Mouse (Mus musculus) adipocyte (in vitro differentiated cells): ENCODE measurements at regions not wholly inside any gene's neighbourhood (a gene's known extent, or its start where the extent isn't known, plus 50 kb on each side); places are given as distances from the start of the nearest gene placed in this dataset.

Source experiments
- DNase-seq: peaks from one replicate; pipeline ENCODE4 v3.0.0-alpha.2; 2016; ENCODE audit warnings: low spot score

- no peak for DNase-seq
Observed at GRCm38 (mm10) chr2:11416122-11416521, 137.8 kb downstream of the Pfkfb3 start.

DNA sequence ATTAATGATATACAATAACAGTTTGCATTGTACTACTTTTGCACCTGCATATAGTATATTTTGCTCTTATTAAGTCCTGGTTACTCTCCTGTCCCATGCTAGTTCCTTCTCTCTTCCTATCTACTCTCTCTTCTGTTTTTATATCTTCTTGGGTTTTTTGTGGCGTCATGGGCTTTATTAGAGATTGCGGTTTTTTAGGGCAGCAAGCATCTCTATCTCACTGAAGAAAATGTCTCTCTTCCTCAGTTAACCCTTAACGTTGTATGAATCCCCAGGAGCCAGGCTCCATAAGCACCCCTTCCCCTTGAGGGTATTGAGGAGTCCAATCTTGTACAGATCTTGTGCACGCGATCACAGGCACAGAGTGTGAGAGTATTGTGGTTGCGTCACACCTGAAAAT, 141.4 kb downstream of the Pfkfb3 start:
- DNase-seq, result no peak

DNA sequence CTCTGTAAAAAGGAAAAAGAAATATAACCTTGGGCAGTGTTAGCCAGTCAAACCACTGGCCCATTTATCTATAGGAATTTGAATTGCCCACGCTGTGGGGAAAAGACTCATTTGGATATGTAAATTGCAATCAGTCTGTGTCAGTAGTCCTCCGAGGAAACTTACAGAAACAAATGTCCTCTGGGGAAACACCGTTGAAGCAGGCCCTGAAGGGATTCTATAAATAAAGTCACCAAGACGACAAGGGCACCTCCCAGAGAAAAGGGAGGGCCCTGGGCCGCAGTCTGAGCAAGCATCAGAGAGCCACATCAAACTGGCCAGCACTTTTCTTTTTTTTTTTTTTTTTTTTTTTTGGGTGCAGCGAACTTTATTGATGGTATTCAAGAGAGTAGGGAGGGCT, 145.4 kb downstream of the Pfkfb3 start:
- no peak for DNase-seq

DNA sequence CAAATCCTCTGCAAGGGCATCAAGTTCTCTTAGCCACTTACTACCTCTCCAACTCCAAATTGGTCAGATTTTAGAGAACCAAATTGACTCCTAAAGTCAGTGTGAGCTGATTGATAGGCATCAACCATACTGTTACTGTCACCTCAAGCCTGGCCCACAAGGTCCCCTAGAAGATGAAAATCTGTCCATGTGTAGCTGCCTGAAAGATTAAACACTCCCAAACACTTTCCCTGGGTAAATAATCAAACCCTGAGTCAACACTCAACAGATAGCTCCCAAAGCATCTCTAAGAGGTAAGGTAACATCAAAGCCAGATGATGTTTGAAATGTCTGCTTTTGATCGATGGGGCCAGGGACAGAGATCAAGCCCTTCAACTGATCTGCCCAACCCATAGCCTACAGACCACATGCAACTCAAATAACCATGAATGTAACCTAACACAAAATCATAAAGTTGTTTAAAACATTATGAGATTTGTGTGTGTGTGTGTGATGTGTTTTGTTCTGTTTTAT, 147.7 kb downstream of the Pfkfb3 start:
- DNase-seq, result no peak

DNA sequence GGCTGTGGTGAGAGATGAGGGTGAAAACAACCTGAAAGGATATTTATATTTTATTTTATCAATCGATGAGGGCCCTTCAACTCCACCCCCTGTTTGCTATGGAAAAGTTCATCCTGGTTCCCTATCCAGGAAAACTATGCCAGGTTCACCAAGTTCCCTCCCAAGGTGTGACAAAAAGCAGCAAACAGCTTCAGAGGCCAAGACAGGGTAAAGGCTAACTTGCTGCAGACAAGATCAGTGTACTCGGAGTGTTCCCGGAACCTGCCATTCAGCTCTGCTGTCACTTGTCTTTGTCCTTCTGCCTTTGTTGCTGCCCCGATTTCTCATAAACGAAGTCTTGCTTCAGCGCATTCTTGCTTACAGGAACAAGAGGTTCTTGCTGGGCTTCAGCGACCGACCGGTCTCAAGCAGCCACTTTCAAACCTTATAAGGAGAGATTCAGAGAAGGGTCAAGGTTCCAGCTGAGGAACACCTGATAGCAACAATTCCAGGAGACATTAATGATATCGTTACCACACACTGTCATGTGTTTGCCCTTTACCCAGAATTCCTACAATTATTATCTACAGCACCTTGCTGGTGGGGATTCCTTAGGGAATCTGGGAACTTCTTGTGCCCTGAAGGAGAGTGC, 151.5 kb downstream of the Pfkfb3 start:
- DNase-seq, result no peak

GRCm38 (mm10) chr2:11399411-11399810, 154.5 kb downstream of the Pfkfb3 start:
- no peak for DNase-seq

GRCm38 (mm10) chr2:11398949-11399348, 154.9 kb downstream of the Pfkfb3 start:
- DNase-seq, result no peak

GRCm38 (mm10) chr2:11398391-11398790, 155.5 kb downstream of the Pfkfb3 start:
- no peak for DNase-seq

DNA sequence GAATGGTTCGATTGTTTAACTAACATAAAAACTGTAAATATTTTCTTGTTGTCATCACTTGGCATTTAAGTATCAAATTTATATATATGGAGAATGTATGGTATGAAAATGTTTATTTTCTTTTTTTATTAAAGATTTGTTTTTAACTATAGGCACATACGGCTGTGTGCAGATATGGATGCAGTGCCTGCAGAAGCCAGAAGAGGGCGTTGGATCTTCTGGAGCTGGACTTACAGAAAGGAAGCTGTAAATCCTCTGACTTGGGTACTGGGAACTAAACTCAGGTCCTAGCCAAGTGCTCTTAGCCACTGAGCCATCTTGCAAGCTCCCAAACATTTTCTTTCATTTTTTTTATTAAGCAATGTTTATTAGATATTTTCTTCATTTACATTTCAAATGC, 157.0 kb downstream of the Pfkfb3 start:
- no peak for DNase-seq

- no peak for DNase-seq
Observed at GRCm38 (mm10) chr2:11394675-11395349, 159.1 kb downstream of the Pfkfb3 start.

DNA sequence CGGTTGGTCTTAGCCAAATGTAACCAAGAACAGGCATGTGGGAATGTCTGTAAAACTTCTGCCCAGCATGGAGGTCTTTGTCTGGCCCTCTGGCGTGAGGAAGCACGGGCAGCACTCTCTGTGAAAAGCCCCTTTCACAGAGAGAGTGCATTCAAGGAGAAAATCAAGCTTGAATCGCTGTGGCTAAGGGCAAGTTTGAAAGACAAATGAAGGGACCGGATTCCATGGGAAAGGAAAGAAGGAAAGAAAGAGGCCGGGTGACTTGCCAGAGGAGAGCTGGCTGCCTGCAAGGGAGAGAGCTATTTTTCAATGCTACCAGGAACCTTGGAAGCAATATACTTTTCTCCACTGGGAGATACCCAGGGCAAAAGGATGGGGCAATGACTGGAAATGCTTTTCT, 162.2 kb downstream of the Pfkfb3 start:
- no peak for DNase-seq

- DNase-seq, result no peak
Observed at GRCm38 (mm10) chr2:11390667-11391334, 163.1 kb downstream of the Pfkfb3 start.

DNA sequence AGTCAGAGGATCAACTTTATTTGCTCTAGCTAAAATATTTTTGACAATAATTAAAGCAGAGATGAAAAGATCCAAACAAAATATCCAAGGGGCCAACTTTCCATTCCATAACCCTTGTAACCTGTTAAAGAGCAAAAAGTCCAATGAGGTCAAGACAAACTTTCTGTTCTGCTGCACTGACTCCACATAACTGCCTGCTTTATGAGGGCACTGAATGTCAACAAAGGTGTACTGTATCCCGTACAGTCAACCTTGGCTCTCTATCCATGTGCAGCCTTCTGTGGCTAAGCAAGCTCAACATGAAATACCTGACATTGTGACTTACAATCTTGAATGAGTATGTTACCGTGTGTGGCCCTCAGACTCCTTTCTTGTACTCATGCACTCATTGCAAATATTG, 166.3 kb downstream of the Pfkfb3 start:
- DNase-seq, result no peak

DNA sequence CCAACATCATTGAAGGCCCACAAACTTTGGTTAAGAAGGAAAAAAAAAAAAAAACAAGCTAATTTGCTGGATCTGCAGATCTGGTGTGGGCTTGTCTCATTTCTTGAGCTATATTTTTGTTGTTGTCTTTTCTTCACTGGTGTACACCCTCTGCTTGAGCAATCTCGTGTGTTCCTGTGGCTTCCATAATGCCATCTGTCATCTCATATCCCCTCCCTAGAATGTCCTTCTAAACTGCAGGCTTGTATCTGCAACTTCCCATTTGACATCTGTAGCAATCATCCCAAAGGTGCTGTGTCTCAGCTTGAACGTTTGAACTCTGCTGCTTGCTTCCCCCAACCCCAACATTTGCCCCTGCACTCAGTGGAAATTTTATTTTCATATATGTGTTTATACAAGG, 170.1 kb downstream of the Pfkfb3 start:
- no peak for DNase-seq

GRCm38 (mm10) chr2:11377213-11377612, 176.7 kb downstream of the Pfkfb3 start:
- DNase-seq, result no peak

DNA sequence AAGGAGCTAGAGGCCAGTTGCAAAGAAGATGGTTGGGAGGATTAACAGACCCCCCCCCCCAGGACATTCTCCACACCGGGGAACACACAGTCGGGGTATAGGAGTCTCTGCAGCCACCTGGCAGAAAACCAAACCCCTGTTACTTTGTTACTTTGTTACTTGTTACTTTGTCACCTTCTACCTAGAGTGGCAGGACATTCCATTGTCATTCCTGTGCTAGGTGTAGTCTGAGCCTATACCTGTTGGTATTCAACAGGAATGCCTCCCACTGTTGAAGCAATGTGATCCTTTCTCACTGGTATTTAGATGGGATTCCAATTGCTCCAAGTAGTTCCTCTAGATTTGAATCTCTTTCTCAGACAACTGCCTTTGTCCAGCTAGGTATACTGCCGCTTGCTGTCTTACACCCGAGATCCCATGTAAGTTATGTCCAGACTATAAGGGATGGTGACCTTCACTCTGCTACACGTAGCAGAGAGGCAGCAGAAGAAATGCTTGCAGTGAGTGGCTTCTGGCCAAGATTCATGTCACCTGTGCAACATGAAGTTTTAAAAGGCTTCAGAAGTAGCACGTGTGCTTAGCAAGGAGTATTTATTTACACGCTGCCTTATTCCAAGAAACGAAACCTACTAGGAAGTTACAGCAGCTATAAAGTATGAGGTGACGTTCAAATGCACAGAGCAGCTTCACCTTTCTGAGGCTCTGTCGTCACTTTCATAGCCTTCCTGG, 178.0 kb downstream of the Pfkfb3 start:
- no peak for DNase-seq

- peak; percentile 90 for DNase-seq
Observed at GRCm38 (mm10) chr2:11375092-11375491, 178.8 kb downstream of the Pfkfb3 start.

DNA sequence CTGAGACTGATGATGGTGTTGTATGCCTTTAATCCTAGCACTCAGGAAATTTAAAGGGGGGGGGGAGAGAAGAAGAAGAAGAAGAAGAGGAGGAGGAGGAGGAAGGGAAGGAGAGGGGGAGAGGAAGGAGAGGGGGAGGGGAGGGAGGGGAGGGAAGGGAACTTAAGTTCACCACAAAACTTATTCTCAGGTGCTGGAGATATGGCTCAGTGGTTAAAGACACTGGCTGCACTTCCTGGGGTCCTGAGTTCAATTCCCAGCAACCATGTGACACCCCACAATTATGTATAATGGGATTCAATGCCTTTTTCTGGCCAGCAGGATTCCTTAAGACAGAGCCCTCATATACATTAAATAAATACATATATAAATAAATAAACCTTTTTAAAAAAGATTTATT, 183.6 kb downstream of the Pfkfb3 start:
- DNase-seq, result no peak

GRCm38 (mm10) chr2:11367319-11367718, 186.6 kb downstream of the Pfkfb3 start:
- no peak for DNase-seq

DNA sequence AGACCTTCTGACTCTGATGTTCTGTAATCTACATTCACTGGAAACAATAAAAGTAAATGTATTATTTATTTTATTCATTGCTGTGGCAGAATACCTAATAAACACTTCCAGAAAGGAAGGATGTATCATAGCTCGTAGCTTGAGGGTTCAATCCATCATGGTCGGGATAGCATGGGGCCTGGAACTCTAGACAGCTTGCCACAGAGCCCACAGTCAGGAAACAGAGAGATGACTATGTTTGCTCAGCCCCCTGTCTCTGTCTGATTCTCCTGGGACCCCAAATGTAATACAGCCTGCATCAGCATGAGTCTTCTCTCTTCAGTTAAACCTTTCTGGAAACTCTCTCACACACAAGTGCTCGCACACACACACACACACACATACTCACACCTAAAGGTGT, 188.1 kb downstream of the Pfkfb3 start:
- no peak for DNase-seq

GRCm38 (mm10) chr2:11365371-11365770, 188.5 kb downstream of the Pfkfb3 start:
- peak; percentile 87 for DNase-seq

GRCm38 (mm10) chr2:11364111-11364510, 189.8 kb downstream of the Pfkfb3 start:
- peak; percentile 72 for DNase-seq

DNA sequence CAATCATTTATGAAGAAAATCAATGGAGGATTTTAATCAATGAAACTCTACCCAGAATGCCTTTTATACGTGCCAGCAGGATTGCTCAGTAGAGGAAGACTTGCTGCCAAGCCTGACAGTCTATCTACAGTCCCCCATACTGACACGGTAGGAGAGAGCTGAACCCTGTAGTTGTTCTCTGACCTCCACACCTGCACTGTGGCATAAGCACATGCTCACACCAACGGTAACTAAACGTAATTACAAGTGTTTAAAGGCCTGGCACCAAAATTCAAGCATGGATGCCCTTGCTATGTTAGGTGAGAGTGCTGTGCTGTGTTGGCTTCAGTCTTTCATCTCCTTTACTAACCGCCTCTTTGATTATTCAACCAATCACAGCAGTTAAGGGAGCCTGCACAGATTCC, 190.8 kb downstream of the Pfkfb3 start:
- no peak for DNase-seq
